Comparison of ENCODE assay signal across 8 mouse cellular contexts in genomic region chr4:43039609-43040008, GRCm38 (mm10). TPM values are rescaled to one million over a fixed set of nuclear protein-coding genes. Genes with fewer than 3 reads are reported as not detected.
DNase-seq lines count a peak whose midpoint lies in the region; ATAC-seq and TF ChIP-seq lines count a peak whose summit lies in the region.

No protein-coding gene starts in this region.

- no peak; the same call in 1 of the 2 replicates for ATAC-seq in lung, embryonic 14.5 days (ENCODE audit: insufficient read depth)
- 0 out of 2 replicates have a peak, but pooled peaks have one; percentile 1 for ATAC-seq in embryonic facial prominence, embryonic 11.5 days (replicated peaks; ENCODE audit: insufficient number of reproducible peaks, low FRiP score, low TSS enrichment, low read depth)
- ATAC-seq in intestine, embryonic 16.5 days = no peak; the same call in 1 of the 2 replicates
- ATAC-seq in neural tube, embryonic 15.5 days (ENCODE audit: low FRiP score) = peak; percentile 37
- ATAC-seq in erythroid progenitor cell, adult 5-6 weeks (replicated peaks; ENCODE audit: low FRiP score, poor library complexity, severe bottlenecking) = no peak

- peak overlapping the region; percentile 63 for H3K4me3 ChIP-seq in lung, embryonic 14.5 days (ENCODE audit: low read depth, low read length)
- H3K4me3 ChIP-seq in embryonic facial prominence, embryonic 11.5 days (ENCODE audit: low read depth, low read length) = peak overlapping the region; percentile 65
- peak overlapping the region; percentile 71 for H3K4me3 ChIP-seq in intestine, embryonic 16.5 days (ENCODE audit: low read length)
- peak overlapping the region; percentile 82 for H3K4me3 ChIP-seq in neural tube, embryonic 15.5 days (replicated peaks)

- no peak for TF ChIP-seq CTCF in lung, embryonic 14.5 days (IDR thresholded peaks at IDR 0.05; ENCODE audit: low read depth)

- peak overlapping the region; percentile 44 for H3K27ac ChIP-seq in lung, embryonic 14.5 days (ENCODE audit: low read depth)
- H3K27ac ChIP-seq in embryonic facial prominence, embryonic 11.5 days (replicated peaks; ENCODE audit: low read depth, low read length) = peak overlapping the region; percentile 62
- peak overlapping the region; percentile 53; the same call in 1 of the 2 replicates for H3K27ac ChIP-seq in intestine, embryonic 16.5 days (ENCODE audit: low read length)
- H3K27ac ChIP-seq in neural tube, embryonic 15.5 days (replicated peaks) = peak overlapping the region; percentile 82

- peaks cover 16% of the 10 kb centered on the region for H3K36me3 ChIP-seq in lung, embryonic 14.5 days (ENCODE audit: insufficient read depth)
- no peaks in the 10 kb centered on the region for H3K36me3 ChIP-seq in embryonic facial prominence, embryonic 11.5 days (replicated peaks; ENCODE audit: control insufficient read depth, insufficient read depth, low read depth, low read length)
- 0 out of 2 replicates have a peak, but pooled peaks cover 3% of the 10 kb centered on the region for H3K36me3 ChIP-seq in intestine, embryonic 16.5 days (ENCODE audit: control insufficient read depth, insufficient read depth, low read length)
- H3K36me3 ChIP-seq in neural tube, embryonic 15.5 days = peaks cover 20% of the 10 kb centered on the region

- H3K4me2 ChIP-seq in lung, embryonic 14.5 days = peak overlapping the region; percentile 81
- peak overlapping the region; percentile 90 for H3K4me2 ChIP-seq in embryonic facial prominence, embryonic 11.5 days (ENCODE audit: low read depth, low read length)
- H3K4me2 ChIP-seq in intestine, embryonic 16.5 days (ENCODE audit: low read depth, low read length) = peak overlapping the region; percentile 84
- peak overlapping the region; percentile 88 for H3K4me2 ChIP-seq in neural tube, embryonic 15.5 days

- H3K9me3 ChIP-seq in lung, embryonic 14.5 days (ENCODE audit: low read depth, low read length) = no peaks in the 10 kb centered on the region
- no peaks in the 10 kb centered on the region for H3K9me3 ChIP-seq in embryonic facial prominence, embryonic 11.5 days (replicated peaks; ENCODE audit: control insufficient read depth, low read length)
- no peaks in the 10 kb centered on the region for H3K9me3 ChIP-seq in intestine, embryonic 16.5 days (ENCODE audit: control insufficient read depth, low read length)
- H3K9me3 ChIP-seq in neural tube, embryonic 15.5 days (replicated peaks) = no peaks in the 10 kb centered on the region

- H3K27me3 ChIP-seq in lung, embryonic 14.5 days (ENCODE audit: insufficient read depth, low read length) = no peaks in the 10 kb centered on the region
- H3K27me3 ChIP-seq in embryonic facial prominence, embryonic 11.5 days (ENCODE audit: control insufficient read depth, insufficient read depth, low read length) = no peaks in the 10 kb centered on the region
- no peaks in the 10 kb centered on the region for H3K27me3 ChIP-seq in intestine, embryonic 16.5 days (replicated peaks; ENCODE audit: control insufficient read depth, insufficient read depth, low read length)
- no peaks in the 10 kb centered on the region for H3K27me3 ChIP-seq in neural tube, embryonic 15.5 days (replicated peaks)

- peak overlapping the region; percentile 80 for H3K9ac ChIP-seq in lung, embryonic 14.5 days
- peak overlapping the region; percentile 78 for H3K9ac ChIP-seq in embryonic facial prominence, embryonic 11.5 days (replicated peaks; ENCODE audit: low read length)
- H3K9ac ChIP-seq in intestine, embryonic 16.5 days (ENCODE audit: low read depth, low read length) = peak overlapping the region; percentile 75
- peak overlapping the region; percentile 83 for H3K9ac ChIP-seq in neural tube, embryonic 15.5 days (replicated peaks)

- H3K4me1 ChIP-seq in lung, embryonic 14.5 days (ENCODE audit: insufficient read depth) = peaks cover 6% of the 10 kb centered on the region
- peaks cover 5% of the 10 kb centered on the region; the same call in 1 of the 2 replicates for H3K4me1 ChIP-seq in embryonic facial prominence, embryonic 11.5 days (ENCODE audit: control insufficient read depth, insufficient read depth, low read length)
- H3K4me1 ChIP-seq in intestine, embryonic 16.5 days (ENCODE audit: control insufficient read depth, insufficient read depth, low read length) = peaks cover 29% of the 10 kb centered on the region
- peaks cover 53% of the 10 kb centered on the region for H3K4me1 ChIP-seq in neural tube, embryonic 15.5 days

- DNase-seq in lung, embryonic 14.5 days = no peak
- no peak for DNase-seq in lung, postnatal 10 days
- DNase-seq in embryonic facial prominence, embryonic 11.5 days (ENCODE audit: low spot score) = no peak
- no peak for DNase-seq in ovary, adult 18-20 months (ENCODE audit: low spot score)
- DNase-seq in cerebellum, adult 18-20 months = no peak

- WGBS in lung, embryonic 14.5 days = 4% methylated on average over 11 of the region's 11 CpGs
- 1% methylated on average over 11 of the region's 11 CpGs for WGBS in embryonic facial prominence, embryonic 11.5 days
- 5% methylated on average over 11 of the region's 11 CpGs for WGBS in intestine, embryonic 16.5 days
- WGBS in neural tube, embryonic 15.5 days = 1% methylated on average over 11 of the region's 11 CpGs

RNA-seq across cellular contexts. Expression of gene Fam214b, which starts 6.4 kb away (rescaled TPM):
- 7.1 and 7.8 TPM in 2 replicates for polyA plus RNA-seq in lung, embryonic 14.5 days (2014; fragmentation: Nextera tagmentation; extraction: Ambion mirVana)
- 8.7 and 9.6 TPM in 2 replicates for polyA plus RNA-seq in embryonic facial prominence, embryonic 11.5 days (2014; fragmentation: Nextera tagmentation; extraction: Ambion mirVana)
- polyA plus RNA-seq in intestine, embryonic 16.5 days (2015; fragmentation: Nextera tagmentation; extraction: Ambion mirVana) = 6.7 and 8.6 TPM in 2 replicates
- 27.5 and 28.5 TPM in 2 replicates for polyA plus RNA-seq in neural tube, embryonic 15.5 days (2015; fragmentation: Nextera tagmentation; extraction: Ambion mirVana)
- 52.8 and 60.9 TPM in 2 replicates for total RNA-seq in erythroid progenitor cell, adult 5-6 weeks (2015; ENCODE audit: low replicate concordance)
- 40.3 and 42.3 TPM in 2 replicates for total RNA-seq in erythroid progenitor cell, adult 5-6 weeks (2017; ENCODE audit: low replicate concordance)

RNA-seq across cellular contexts. Expression of gene Stoml2, which starts 8.1 kb away (rescaled TPM):
- polyA plus RNA-seq in lung, embryonic 14.5 days (2014; fragmentation: Nextera tagmentation; extraction: Ambion mirVana) = 331 and 340 TPM in 2 replicates
- polyA plus RNA-seq in embryonic facial prominence, embryonic 11.5 days (2014; fragmentation: Nextera tagmentation; extraction: Ambion mirVana) = 410 TPM in 2 replicates
- polyA plus RNA-seq in intestine, embryonic 16.5 days (2015; fragmentation: Nextera tagmentation; extraction: Ambion mirVana) = 306 and 324 TPM in 2 replicates
- polyA plus RNA-seq in neural tube, embryonic 15.5 days (2015; fragmentation: Nextera tagmentation; extraction: Ambion mirVana) = 231 and 240 TPM in 2 replicates
- 81.3 and 85.8 TPM in 2 replicates for total RNA-seq in erythroid progenitor cell, adult 5-6 weeks (2015; ENCODE audit: low replicate concordance)
- 34.6 and 43.5 TPM in 2 replicates for total RNA-seq in erythroid progenitor cell, adult 5-6 weeks (2017; ENCODE audit: low replicate concordance)

RNA-seq across cellular contexts. Expression of gene Pigo, which starts 14.0 kb away (rescaled TPM):
- 19.2 and 21.4 TPM in 2 replicates for polyA plus RNA-seq in lung, embryonic 14.5 days (2014; fragmentation: Nextera tagmentation; extraction: Ambion mirVana)
- 17.3 and 18.8 TPM in 2 replicates for polyA plus RNA-seq in embryonic facial prominence, embryonic 11.5 days (2014; fragmentation: Nextera tagmentation; extraction: Ambion mirVana)
- 29.6 and 30.3 TPM in 2 replicates for polyA plus RNA-seq in intestine, embryonic 16.5 days (2015; fragmentation: Nextera tagmentation; extraction: Ambion mirVana)
- 27.8 and 30.8 TPM in 2 replicates for polyA plus RNA-seq in neural tube, embryonic 15.5 days (2015; fragmentation: Nextera tagmentation; extraction: Ambion mirVana)
- 21.8 and 49.7 TPM in 2 replicates for total RNA-seq in erythroid progenitor cell, adult 5-6 weeks (2015; ENCODE audit: low replicate concordance)
- total RNA-seq in erythroid progenitor cell, adult 5-6 weeks (2017; ENCODE audit: low replicate concordance) = 12.5 and 27.2 TPM in 2 replicates

RNA-seq across cellular contexts. Expression of gene Unc13b, which starts 19.1 kb away (rescaled TPM):
- polyA plus RNA-seq in lung, embryonic 14.5 days (2014; fragmentation: Nextera tagmentation; extraction: Ambion mirVana) = 7.6 and 8.2 TPM in 2 replicates
- 4.1 and 6.1 TPM in 2 replicates for polyA plus RNA-seq in embryonic facial prominence, embryonic 11.5 days (2014; fragmentation: Nextera tagmentation; extraction: Ambion mirVana)
- 3.9 TPM in 2 replicates for polyA plus RNA-seq in intestine, embryonic 16.5 days (2015; fragmentation: Nextera tagmentation; extraction: Ambion mirVana)
- polyA plus RNA-seq in neural tube, embryonic 15.5 days (2015; fragmentation: Nextera tagmentation; extraction: Ambion mirVana) = 11.1 and 12.3 TPM in 2 replicates
- total RNA-seq in erythroid progenitor cell, adult 5-6 weeks (2015; ENCODE audit: low replicate concordance) = 3.8 TPM in 1 of 2 replicates, not detected in the other
- total RNA-seq in erythroid progenitor cell, adult 5-6 weeks (2017; ENCODE audit: low replicate concordance) = 0.64 TPM in 1 of 2 replicates, not detected in the other

RNA-seq across cellular contexts. Expression of gene Fancg, which starts 29.3 kb away (rescaled TPM):
- polyA plus RNA-seq in lung, embryonic 14.5 days (2014; fragmentation: Nextera tagmentation; extraction: Ambion mirVana) = 19.4 and 20.8 TPM in 2 replicates
- polyA plus RNA-seq in embryonic facial prominence, embryonic 11.5 days (2014; fragmentation: Nextera tagmentation; extraction: Ambion mirVana) = 19.7 and 22.7 TPM in 2 replicates
- polyA plus RNA-seq in intestine, embryonic 16.5 days (2015; fragmentation: Nextera tagmentation; extraction: Ambion mirVana) = 16.1 and 16.2 TPM in 2 replicates
- 21.0 and 22.8 TPM in 2 replicates for polyA plus RNA-seq in neural tube, embryonic 15.5 days (2015; fragmentation: Nextera tagmentation; extraction: Ambion mirVana)
- 12.6 and 20.2 TPM in 2 replicates for total RNA-seq in erythroid progenitor cell, adult 5-6 weeks (2015; ENCODE audit: low replicate concordance)
- total RNA-seq in erythroid progenitor cell, adult 5-6 weeks (2017; ENCODE audit: low replicate concordance) = 33.4 and 59.7 TPM in 2 replicates

Comparison
In these comparisons a context has a peak if more than half of its experiments do, and no peak if none do; other contexts are left out.
1. ATAC-seq: peak in embryonic facial prominence, embryonic 11.5 days (single experiment) and neural tube, embryonic 15.5 days (single experiment); none in lung, embryonic 14.5 days (single experiment), intestine, embryonic 16.5 days (single experiment) and erythroid progenitor cell, adult 5-6 weeks (single experiment).
2. Peak in every context shown above with its lines, with median percentiles within 50 percentile points of each other: H3K27ac ChIP-seq, H3K4me2 ChIP-seq, H3K4me3 ChIP-seq and H3K9ac ChIP-seq.